Mouse (Mus musculus) heart, adult 2 months (tissue): ENCODE data around the gene Prkar1b.

Experiments
- CTCF ChIP-seq: fragments of 200-600 bp; IDR thresholded peaks from 2 replicates; pipeline ENCODE4 v1.8.1; 2022; ENCODE audit warnings: antibody characterized with exemption, mild to moderate bottlenecking, moderate library complexity
- POLR2A ChIP-seq: fragments of 200-500 bp; IDR thresholded peaks from 2 replicates; pipeline ENCODE4 v1.6.1; 2011; ENCODE audit warnings: mild to moderate bottlenecking, low read depth, low read length, control low read depth; ENCODE audit not compliant: insufficient read depth

- no peak for TF ChIP-seq CTCF
- TF ChIP-seq POLR2A, result no peak
Measured at GRCm38 (mm10) chr5:139090162-139090561, 59.6 kb downstream of the Prkar1b start.
